Mouse (Mus musculus): Measurements from ENCODE around the gene Nucb2.

Gene Nucb2

DNA sequence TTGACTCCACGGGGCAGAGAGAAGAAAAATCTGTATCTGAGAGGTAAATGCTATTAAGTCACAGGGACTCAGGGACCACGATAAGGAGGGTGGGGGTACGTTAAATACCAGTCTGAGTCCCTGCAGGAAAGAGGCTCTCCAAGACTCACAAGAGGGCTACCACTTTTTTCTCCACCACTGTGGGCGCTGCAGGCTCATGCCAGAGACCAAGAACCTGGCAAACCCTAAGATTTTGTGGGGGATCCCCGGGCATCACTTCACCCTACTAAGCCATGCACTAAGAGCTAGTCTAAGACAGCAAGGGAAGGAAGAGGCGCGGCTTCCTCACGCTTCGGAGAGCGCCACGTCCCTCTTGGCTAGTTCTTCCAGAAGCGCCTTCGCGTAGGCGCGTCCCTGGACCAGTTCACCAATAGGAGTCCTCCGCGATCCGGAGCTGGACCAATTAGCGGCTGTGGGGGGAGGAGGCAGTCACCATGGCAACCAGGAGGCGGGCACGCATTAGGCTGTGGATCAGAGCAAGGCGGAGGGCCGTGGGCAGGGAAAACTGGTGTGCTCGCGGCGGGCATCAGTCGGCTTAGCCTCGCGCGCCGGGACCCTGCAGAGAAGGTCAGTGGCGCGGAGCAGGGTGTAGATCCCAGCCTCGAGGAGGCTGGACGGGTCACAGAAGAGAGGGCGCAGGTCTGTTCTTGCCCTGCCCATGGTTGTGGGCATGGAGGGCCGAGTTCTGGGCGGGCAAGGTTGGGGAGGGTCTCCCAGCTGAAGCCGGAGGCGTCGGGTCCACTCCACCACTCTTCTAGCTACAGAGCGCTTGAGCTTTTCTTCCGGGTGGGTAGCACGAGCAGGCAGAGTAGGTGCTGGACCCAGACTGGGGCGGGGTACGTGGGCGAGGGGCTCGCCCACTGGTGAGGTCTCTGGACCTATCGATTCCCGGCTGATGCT, at the start of gene Nucb2:
Gene Nucb2, plus strand, starts transcription at position 491 of the 939 bp plus-strand sequence.
- DNase-seq (ENCODE audit: low spot score in 2 of 2): peak; percentile 98 to 99

DNA sequence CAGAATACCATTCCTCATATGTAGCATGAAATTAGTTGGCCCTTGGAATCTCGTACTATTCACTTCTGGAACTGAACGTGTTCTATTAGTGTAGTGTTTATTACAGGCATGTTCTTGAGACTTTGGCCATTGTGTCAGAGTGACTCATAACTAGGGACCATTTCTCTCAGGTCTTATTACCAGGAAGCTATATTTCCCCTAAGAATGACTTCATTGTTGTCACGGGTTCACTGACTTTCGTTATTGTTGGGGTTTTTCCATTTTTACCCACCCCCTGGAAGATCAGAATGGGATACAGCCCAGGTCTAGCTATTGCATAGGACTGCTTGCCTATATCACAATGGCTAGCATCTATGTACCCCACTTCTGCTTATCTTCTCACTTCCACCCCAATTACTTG, 47.2 kb upstream of the Nucb2 start:
- no peak for DNase-seq (ENCODE audit: low spot score in 2 of 2)

DNA sequence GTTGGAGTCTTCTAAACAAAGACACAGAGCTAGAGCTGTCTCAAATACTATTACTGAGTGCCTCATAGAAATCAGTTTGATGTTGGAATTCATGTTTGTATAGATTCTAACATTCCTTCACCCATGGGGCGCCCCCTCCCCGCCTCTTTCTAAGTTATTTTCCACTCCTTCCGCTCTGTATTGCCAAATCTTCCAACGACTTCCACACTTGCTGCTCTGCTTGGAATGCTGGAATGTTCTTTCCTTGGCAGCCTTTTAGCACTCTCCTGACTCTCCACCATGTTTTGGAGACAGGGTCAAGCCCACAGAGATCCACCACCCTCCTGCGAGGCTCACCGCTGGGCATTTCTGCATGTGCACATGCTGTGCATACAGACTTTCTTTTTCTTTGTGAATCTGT, 46.8 kb upstream of the Nucb2 start:
- no peak for DNase-seq (ENCODE audit: low spot score in 2 of 2)

GRCm38 (mm10) chr7:116458985-116459441, 45.2 kb upstream of the Nucb2 start:
- peak in 1 of 2 experiments; percentile 19 for DNase-seq (ENCODE audit: low spot score in 2 of 2)

DNA sequence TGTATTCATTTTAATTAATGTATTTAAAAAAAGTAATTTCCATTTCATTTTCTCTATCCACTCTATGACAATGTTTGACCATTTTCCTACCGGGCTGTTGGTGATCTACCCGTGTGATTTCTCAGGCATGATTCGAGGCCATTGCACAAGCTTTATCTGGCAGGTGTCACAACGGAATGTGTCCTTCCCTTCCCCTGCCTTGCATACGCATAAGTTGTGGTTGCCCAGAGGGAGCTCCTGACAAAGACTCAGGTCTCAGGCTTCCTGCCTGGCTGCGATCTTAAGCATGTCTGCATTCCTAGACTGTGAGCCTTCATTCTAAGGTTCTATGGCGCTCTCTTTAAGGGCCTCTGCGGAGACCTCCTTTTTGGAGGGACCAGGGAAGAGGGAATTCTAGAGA, 42.1 kb upstream of the Nucb2 start:
- DNase-seq (ENCODE audit: low spot score in 2 of 2): no peak

DNA sequence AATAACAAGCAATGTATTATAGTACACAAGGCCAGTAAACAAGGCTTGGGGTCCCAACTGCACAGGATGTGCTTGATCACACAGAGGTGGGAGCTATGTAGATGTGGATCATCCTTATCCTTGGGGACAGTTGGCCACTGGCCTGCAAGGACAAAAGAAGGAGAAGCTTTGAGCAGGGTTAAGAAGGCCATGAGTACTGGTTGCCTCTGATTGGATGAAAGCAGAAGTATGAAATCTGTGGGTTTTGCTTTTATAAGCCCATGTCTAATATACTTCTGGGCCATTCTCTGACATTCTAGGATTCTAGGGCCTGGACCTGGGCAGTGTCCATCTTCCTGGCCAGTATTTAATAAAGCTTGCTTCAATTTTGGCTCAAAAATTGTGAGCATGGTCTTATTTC, 28.3 kb upstream of the Nucb2 start:
- DNase-seq (ENCODE audit: low spot score in 2 of 2): no peak

- DNase-seq (ENCODE audit: low spot score in 2 of 2): no peak
Measured at GRCm38 (mm10) chr7:116476264-116476663, 27.9 kb upstream of the Nucb2 start.

GRCm38 (mm10) chr7:116483106-116483505, 21.1 kb upstream of the Nucb2 start:
- DNase-seq (ENCODE audit: low spot score in 2 of 2): no peak

DNA sequence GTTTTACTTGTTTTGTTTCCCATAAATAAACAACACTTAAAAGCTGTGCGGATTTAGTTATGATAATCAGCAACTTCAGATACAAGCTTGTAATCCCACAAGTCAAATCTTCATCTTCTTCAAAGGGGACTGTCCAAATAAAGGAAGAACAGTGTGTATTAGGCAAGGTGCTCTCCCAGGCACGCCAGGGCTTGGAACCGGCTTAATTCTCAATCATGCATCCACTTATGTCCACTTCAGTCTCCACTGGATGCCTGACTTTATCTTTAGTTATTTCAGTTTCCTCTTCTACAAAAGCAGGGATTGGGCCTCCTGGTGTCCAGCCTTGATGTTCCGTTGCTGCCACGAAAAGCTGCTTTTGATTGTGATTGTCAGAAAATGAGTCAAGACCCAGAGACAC, 20.4 kb upstream of the Nucb2 start:
- no peak for DNase-seq (ENCODE audit: low spot score in 2 of 2)

GRCm38 (mm10) chr7:116484213-116484612, 20.0 kb upstream of the Nucb2 start:
- no peak for DNase-seq (ENCODE audit: low spot score in 2 of 2)

GRCm38 (mm10) chr7:116485062-116485601, 19.0 kb upstream of the Nucb2 start:
- DNase-seq (ENCODE audit: low spot score in 2 of 2): no peak

DNA sequence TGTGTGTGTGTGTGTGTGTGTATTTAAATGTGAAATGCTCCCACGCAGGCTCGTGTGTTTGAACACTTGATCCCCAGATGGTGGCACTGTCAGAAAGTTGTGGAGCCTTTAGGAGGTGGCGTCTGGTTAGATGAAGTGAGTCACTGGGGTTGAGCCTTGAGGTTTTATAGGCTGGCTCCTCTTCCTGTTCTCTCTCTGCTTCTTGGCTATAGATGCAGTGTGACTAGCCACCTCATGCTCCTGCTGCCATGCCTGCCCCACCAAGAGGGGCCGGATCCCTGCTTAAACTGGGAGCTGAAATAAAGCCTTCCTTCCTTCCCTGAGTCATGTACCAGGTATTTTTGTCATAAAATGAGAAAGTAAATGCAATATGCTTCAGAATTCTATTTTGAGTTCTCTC, 13.1 kb upstream of the Nucb2 start:
- no peak for DNase-seq (ENCODE audit: low spot score in 2 of 2)

DNA sequence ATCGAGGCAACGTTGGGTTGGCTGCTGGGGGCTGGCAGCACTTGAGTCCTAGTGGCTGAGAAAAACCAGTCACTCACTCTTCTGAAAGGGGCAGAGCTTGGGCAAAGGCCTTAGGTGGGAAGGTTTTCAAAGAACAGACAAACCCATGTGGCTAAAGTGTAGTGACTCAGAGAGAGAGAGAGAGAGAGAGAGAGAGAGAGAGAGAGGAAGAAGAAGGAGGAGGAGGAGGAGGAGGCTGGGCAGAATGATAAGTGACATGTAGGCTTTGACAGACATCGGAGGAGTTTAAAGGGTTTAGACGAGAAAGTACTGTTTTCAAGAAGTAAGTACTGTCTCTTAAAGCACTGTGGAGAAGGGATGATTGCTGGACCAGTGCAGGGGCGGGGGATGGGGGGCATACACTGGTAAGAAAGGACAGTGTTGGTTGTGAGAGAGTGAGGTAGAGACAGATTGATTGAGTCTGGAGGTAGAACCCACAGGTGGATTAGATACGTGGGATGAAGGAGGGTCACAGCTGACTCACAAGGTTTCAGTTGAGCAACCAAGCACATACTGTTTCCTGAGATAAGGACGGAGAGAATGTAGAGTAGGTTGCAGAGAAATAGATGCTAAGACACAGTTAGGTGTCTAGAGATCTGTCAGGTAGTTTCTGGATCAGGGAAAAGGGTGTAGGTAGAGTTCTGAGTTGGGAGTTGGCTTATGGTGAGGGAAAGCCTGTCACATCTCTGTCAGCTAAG, 10.7 kb upstream of the Nucb2 start:
- DNase-seq (ENCODE audit: low spot score in 2 of 2): no peak

GRCm38 (mm10) chr7:116494618-116495017, 9.6 kb upstream of the Nucb2 start:
- DNase-seq (ENCODE audit: low spot score in 2 of 2): no peak

GRCm38 (mm10) chr7:116496760-116497159, 7.4 kb upstream of the Nucb2 start:
- no peak for DNase-seq (ENCODE audit: low spot score in 2 of 2)

GRCm38 (mm10) chr7:116504818-116505170, 625 bp downstream of the Nucb2 start:
- no peak for DNase-seq (ENCODE audit: low spot score in 2 of 2)

- no peak for DNase-seq (ENCODE audit: low spot score in 2 of 2)
Measured at GRCm38 (mm10) chr7:116514030-116514429, 9.9 kb downstream of the Nucb2 start.

- no peak for DNase-seq (ENCODE audit: low spot score in 2 of 2)
Measured at GRCm38 (mm10) chr7:116514546-116514945, 10.4 kb downstream of the Nucb2 start.

- DNase-seq (ENCODE audit: low spot score in 2 of 2): no peak
Measured at GRCm38 (mm10) chr7:116515059-116515458, 10.9 kb downstream of the Nucb2 start.

DNA sequence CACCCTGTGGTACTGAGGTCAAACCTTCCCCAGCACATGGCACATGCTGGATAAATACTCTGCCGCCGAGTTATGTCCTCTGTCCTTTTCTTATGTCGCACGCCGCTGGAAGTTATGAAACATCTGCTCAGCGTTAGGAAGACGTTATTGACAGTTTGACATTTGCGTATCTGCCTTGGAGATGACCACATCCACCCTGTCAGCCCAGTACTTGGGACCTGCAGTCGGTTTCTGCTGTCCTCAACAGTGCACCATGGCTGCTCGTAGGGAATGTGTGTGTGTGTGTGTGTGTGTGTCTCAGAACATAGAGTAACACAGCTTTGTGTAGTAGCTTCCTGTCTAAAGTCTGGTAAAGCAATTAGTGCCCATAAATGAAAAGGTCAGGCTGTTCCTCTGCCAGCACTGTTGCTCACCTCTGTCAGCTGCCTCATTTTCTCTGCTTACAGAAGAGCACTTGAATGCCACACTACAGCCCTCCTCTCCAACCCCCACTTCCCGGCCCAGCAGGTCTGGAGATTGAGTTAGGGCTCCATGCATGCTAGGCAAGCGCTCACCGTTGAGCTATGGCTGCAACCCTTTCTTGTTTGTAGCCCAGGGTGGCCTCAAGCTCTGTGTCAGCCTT, 11.5 kb downstream of the Nucb2 start:
- DNase-seq (ENCODE audit: low spot score in 2 of 2): no peak

DNA sequence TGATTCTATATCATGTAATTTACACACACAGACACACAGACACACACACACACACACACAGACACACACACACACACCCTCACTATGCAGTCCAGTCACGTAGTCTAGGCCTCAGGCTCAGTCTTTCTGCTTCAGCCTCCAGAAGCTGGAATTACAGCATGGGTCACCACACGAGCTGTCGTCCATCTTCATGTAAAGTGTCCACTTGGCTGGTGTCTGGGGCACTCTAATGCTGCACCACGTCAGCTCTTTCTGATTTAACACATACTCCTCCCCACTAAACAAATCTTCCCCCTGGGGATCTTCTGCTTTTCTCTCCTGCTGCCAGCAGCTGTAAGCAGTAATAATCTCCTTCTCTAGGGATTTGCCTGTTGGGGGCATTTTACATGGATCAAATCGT, 13.1 kb downstream of the Nucb2 start:
- DNase-seq (ENCODE audit: low spot score in 2 of 2): no peak

DNA sequence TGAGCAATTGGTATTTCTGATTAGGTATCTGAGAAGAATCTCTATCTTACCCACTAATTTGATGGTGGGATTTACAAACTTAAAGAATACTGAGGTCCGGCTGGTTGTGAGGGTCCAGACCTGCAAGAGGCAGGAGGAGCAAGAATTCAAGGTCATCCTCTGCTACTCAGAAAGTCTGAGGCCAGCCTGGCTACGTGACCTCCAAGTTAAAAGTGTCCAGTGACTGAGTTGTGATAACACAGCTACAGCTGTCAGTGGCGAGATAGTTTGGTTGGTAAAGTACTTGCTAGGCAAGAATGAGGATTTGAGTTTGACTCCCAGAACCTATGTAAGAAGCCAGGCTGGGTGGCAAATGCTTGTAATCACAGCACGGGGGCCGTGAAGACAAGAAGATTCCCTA, 14.0 kb downstream of the Nucb2 start:
- no peak for DNase-seq (ENCODE audit: low spot score in 2 of 2)
